ENCODE assay signal across 14 mouse cellular contexts in genomic region chr4:129508834-129509600, GRCm38 (mm10). TPM values are rescaled to one million over a fixed set of nuclear protein-coding genes. Genes with fewer than 3 reads are reported as not detected.
DNase-seq lines count a peak whose midpoint lies in the region; ATAC-seq and TF ChIP-seq lines count a peak whose summit lies in the region.
"Had no signal": no experiment of that assay in that cellular context is flagged by ENCODE, and none has a peak within 500 bp of the region (broad histone marks: within the 10 kb centered on the region; RNA-seq: fewer than 3 reads in every experiment).

No protein-coding gene starts in this region.

- WGBS in midbrain, embryonic 11.5 days: 69% methylated on average over 15 of the region's 15 CpGs
- WGBS in midbrain, embryonic 15.5 days: 43% methylated on average over 15 of the region's 15 CpGs
- WGBS in intestine, postnatal 0 days: 44% methylated on average over 15 of the region's 15 CpGs

- no peak overlapping the region for H3K4me3 ChIP-seq in midbrain, embryonic 11.5 days (ENCODE audit: low read depth, low read length)
- H3K4me3 ChIP-seq in midbrain, embryonic 15.5 days: no peak overlapping the region
- H3K4me3 ChIP-seq in intestine, postnatal 0 days (ENCODE audit: low read depth, low read length): no peak overlapping the region

- no peaks in the 10 kb centered on the region for H3K27me3 ChIP-seq in midbrain, embryonic 11.5 days (ENCODE audit: control insufficient read depth, insufficient read depth, low read length)
- no peaks in the 10 kb centered on the region for H3K27me3 ChIP-seq in midbrain, embryonic 15.5 days (replicated peaks)
- H3K27me3 ChIP-seq in intestine, postnatal 0 days (replicated peaks; ENCODE audit: control insufficient read depth, insufficient read depth, low read length): no peaks in the 10 kb centered on the region

- no peaks in the 10 kb centered on the region for H3K9me3 ChIP-seq in midbrain, embryonic 11.5 days (ENCODE audit: control insufficient read depth, low read length)
- H3K9me3 ChIP-seq in midbrain, embryonic 15.5 days: no peaks in the 10 kb centered on the region
- H3K9me3 ChIP-seq in intestine, postnatal 0 days (ENCODE audit: control insufficient read depth): no peaks in the 10 kb centered on the region

- H3K4me1 ChIP-seq in midbrain, embryonic 11.5 days (ENCODE audit: control insufficient read depth, insufficient read depth, low read length): peaks cover 24% of the 10 kb centered on the region
- H3K4me1 ChIP-seq in midbrain, embryonic 15.5 days: peaks cover 26% of the 10 kb centered on the region
- H3K4me1 ChIP-seq in intestine, postnatal 0 days (replicated peaks; ENCODE audit: control insufficient read depth, insufficient read depth, low read length): peaks cover 10% of the 10 kb centered on the region; the same call in 1 of the 2 replicates

- ATAC-seq in midbrain, embryonic 11.5 days (ENCODE audit: low FRiP score): no peak
- ATAC-seq in midbrain, embryonic 15.5 days (replicated peaks): no peak
- peak; percentile 48; the same call in 1 of the 2 replicates for ATAC-seq in intestine, postnatal 0 days

- no peak for TF ChIP-seq CTCF in intestine, postnatal 0 days (IDR thresholded peaks at IDR 0.05; ENCODE audit: low read depth)

- intact Hi-C loops in heart, postnatal 10 days (cut with DNase I): no loop called here

- peak; percentile 90 for DNase-seq in heart, adult 11 months
- DNase-seq in heart, postnatal 10 days: no peak
- DNase-seq in midbrain, embryonic 11.5 days (ENCODE audit: low spot score, missing footprints): peak; percentile 82
- DNase-seq in retina, postnatal 7 days (ENCODE audit: low read depth, low spot score): peak; percentile 46
- DNase-seq in spleen, adult 18-20 months: no peak
- no peak for DNase-seq in layer of hippocampus, adult 8-10 months (ENCODE audit: low spot score in 2 of 2)
- DNase-seq: cerebellum, adult 8-10 months; right cerebral cortex, postnatal 14 days had no signal

- no peaks in the 10 kb centered on the region for H3K36me3 ChIP-seq in midbrain, embryonic 11.5 days (ENCODE audit: control insufficient read depth, insufficient read depth, low read length)
- no peaks in the 10 kb centered on the region for H3K36me3 ChIP-seq in midbrain, embryonic 15.5 days (replicated peaks)
- H3K36me3 ChIP-seq in intestine, postnatal 0 days (ENCODE audit: control insufficient read depth, insufficient read depth): no peaks in the 10 kb centered on the region

- H3K27ac ChIP-seq in midbrain, embryonic 11.5 days (ENCODE audit: low read depth, low read length): no peak overlapping the region
- no peak overlapping the region for H3K27ac ChIP-seq in midbrain, embryonic 15.5 days
- H3K27ac ChIP-seq in intestine, postnatal 0 days (ENCODE audit: low read depth, low read length): no peak overlapping the region; the same call in 1 of the 2 replicates

- 0 out of 2 replicates have a peak overlapping the region, but pooled peaks have one; percentile 20 for H3K9ac ChIP-seq in midbrain, embryonic 11.5 days (ENCODE audit: low read length)
- no peak overlapping the region for H3K9ac ChIP-seq in midbrain, embryonic 15.5 days
- H3K9ac ChIP-seq in intestine, postnatal 0 days (ENCODE audit: low read depth, low read length): no peak overlapping the region

- H3K4me2 ChIP-seq in midbrain, embryonic 11.5 days: no peak overlapping the region
- H3K4me2 ChIP-seq in midbrain, embryonic 15.5 days: no peak overlapping the region
- H3K4me2 ChIP-seq in intestine, postnatal 0 days (replicated peaks; ENCODE audit: low read depth): no peak overlapping the region; the same call in 1 of the 2 replicates
- H3K4me2 ChIP-seq: liver, embryonic 11.5 days had no signal

RNA-seq across cellular contexts. Expression of gene Marcksl1, which starts 4.4 kb away (rescaled TPM):
- 10 to 100 TPM; 42.3 to 63.4 TPM for total RNA-seq in heart, postnatal 10 days (2021)
- 1,816 and 1,974 TPM in 2 replicates for polyA plus RNA-seq in midbrain, embryonic 11.5 days (2014; fragmentation: Nextera tagmentation; extraction: Ambion mirVana)
- 1,751 and 1,836 TPM in 2 replicates for polyA plus RNA-seq in midbrain, embryonic 15.5 days (2015; fragmentation: Nextera tagmentation; extraction: Ambion mirVana)
- polyA plus RNA-seq in intestine, postnatal 0 days (2015; fragmentation: Nextera tagmentation; extraction: Ambion mirVana): 126 and 142 TPM in 2 replicates
- total RNA-seq in layer of hippocampus, adult 8-10 months (2022): 10 to 100 TPM; 55.9 to 79.7 (median 68.7) TPM

RNA-seq across cellular contexts. Expression of gene Fam229a, which starts 18.0 kb away (rescaled TPM):
- not detected for total RNA-seq in heart, postnatal 10 days (2021)
- polyA plus RNA-seq in midbrain, embryonic 11.5 days (2014; fragmentation: Nextera tagmentation; extraction: Ambion mirVana): not detected in 2 replicates
- 0.56 TPM in 1 of 2 replicates, not detected in the other for polyA plus RNA-seq in midbrain, embryonic 15.5 days (2015; fragmentation: Nextera tagmentation; extraction: Ambion mirVana)
- polyA plus RNA-seq in intestine, postnatal 0 days (2015; fragmentation: Nextera tagmentation; extraction: Ambion mirVana): 0.22 TPM in 1 of 2 replicates, not detected in the other
- total RNA-seq in layer of hippocampus, adult 8-10 months (2022): not detected
- total RNA-seq: gastrocnemius, postnatal 4 days had no signal
- polyA plus RNA-seq: liver, embryonic 11.5 days had no signal

RNA-seq across cellular contexts. Expression of gene Tssk3, which starts 18.2 kb away (rescaled TPM):
- not detected for total RNA-seq in heart, postnatal 10 days (2021)
- not detected in 2 replicates for polyA plus RNA-seq in midbrain, embryonic 11.5 days (2014; fragmentation: Nextera tagmentation; extraction: Ambion mirVana)
- polyA plus RNA-seq in midbrain, embryonic 15.5 days (2015; fragmentation: Nextera tagmentation; extraction: Ambion mirVana): 0.49 and 0.52 TPM in 2 replicates
- not detected in 2 replicates for polyA plus RNA-seq in intestine, postnatal 0 days (2015; fragmentation: Nextera tagmentation; extraction: Ambion mirVana)
- total RNA-seq in layer of hippocampus, adult 8-10 months (2022): under 1 TPM in 3 of 4 experiments, not detected in 1; 0.25 to 0.29 (median 0.25) TPM
- total RNA-seq: gastrocnemius, postnatal 4 days had no signal
- polyA plus RNA-seq: large intestine, adult 2 months; liver, embryonic 11.5 days; thymus, postnatal 0 days had no signal

RNA-seq across cellular contexts. Expression of gene Hdac1, which starts 33.5 kb away (rescaled TPM):
- 10 to 100 TPM; 35.1 to 38.1 TPM for total RNA-seq in heart, postnatal 10 days (2021)
- 225 and 234 TPM in 2 replicates for polyA plus RNA-seq in midbrain, embryonic 11.5 days (2014; fragmentation: Nextera tagmentation; extraction: Ambion mirVana)
- 86.1 and 99.3 TPM in 2 replicates for polyA plus RNA-seq in midbrain, embryonic 15.5 days (2015; fragmentation: Nextera tagmentation; extraction: Ambion mirVana)
- 89.9 and 91.7 TPM in 2 replicates for polyA plus RNA-seq in intestine, postnatal 0 days (2015; fragmentation: Nextera tagmentation; extraction: Ambion mirVana)
- 10 to 100 TPM; 37.7 to 48.1 (median 44.5) TPM for total RNA-seq in layer of hippocampus, adult 8-10 months (2022)

RNA-seq across cellular contexts. Expression of gene Bsdc1, which starts 47.6 kb away (rescaled TPM):
- total RNA-seq in heart, postnatal 10 days (2021): 10 to 100 TPM; 35.9 to 38.2 TPM
- 23.3 and 23.7 TPM in 2 replicates for polyA plus RNA-seq in midbrain, embryonic 11.5 days (2014; fragmentation: Nextera tagmentation; extraction: Ambion mirVana)
- 38.6 and 39.9 TPM in 2 replicates for polyA plus RNA-seq in midbrain, embryonic 15.5 days (2015; fragmentation: Nextera tagmentation; extraction: Ambion mirVana)
- polyA plus RNA-seq in intestine, postnatal 0 days (2015; fragmentation: Nextera tagmentation; extraction: Ambion mirVana): 23.6 and 24.8 TPM in 2 replicates
- 10 to 100 TPM; 57.4 to 64.9 (median 62.5) TPM for total RNA-seq in layer of hippocampus, adult 8-10 months (2022)

Comparison
In these comparisons a context has a peak if more than half of its experiments do, and no peak if none do; other contexts are left out.
1. DNase-seq: peak in heart, adult 11 months (single experiment), midbrain, embryonic 11.5 days (single experiment) and retina, postnatal 7 days (single experiment); none in heart, postnatal 10 days (0 of 2), spleen, adult 18-20 months (0 of 2) and layer of hippocampus, adult 8-10 months (0 of 2).
2. RNA of gene Marcksl1, which starts 4.4 kb away (polyA plus RNA-seq): 1,816 to 1,974 TPM in midbrain, embryonic 11.5 days and 1,751 to 1,836 TPM in midbrain, embryonic 15.5 days; 126 to 142 TPM in intestine, postnatal 0 days; every median in the first group is over 10 times any median in the second.